ENCODE assay signal across 10 mouse cellular contexts in the genomic region with DNA sequence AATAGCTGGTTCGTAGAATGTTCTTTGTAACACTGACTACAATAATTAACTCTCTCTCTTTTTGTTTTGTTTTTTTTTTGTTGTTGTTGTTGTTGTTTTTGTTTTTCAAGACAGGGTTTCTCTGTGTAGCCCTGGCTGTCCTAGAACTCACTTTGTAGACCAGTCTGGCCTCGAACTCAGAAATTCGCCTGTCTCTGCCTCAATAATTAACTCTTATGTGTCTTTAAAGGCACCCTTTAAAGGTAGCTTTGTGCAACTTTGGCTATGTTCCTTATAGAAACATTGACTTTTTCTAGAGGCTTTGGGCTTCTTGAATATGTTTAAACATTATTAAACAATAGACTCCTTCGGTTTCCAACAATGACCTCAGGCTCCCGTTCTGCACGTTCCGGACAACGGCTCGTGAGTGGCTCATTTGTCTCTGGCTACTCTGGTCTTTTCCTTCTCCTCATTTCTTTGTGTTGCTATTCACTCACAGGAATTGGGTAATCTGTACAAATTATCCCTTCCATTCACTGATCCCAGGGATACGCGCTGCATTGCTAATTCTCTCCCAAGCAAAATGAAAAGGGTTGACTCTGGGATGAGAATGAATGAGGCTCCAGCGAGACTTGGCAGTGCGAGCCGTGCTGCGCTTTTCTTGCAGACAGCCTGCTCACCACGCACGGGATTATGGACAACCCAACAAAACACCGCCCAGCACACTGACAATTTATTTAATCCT.
DNase-seq lines count a peak whose midpoint lies in the region; ATAC-seq and TF ChIP-seq lines count a peak whose summit lies in the region.
"Had no signal": no experiment of that assay in that cellular context is flagged by ENCODE, and none has a peak within 500 bp of the region (broad histone marks: within the 10 kb centered on the region; RNA-seq: fewer than 3 reads in every experiment).

No protein-coding gene starts in this region.

- H3K4me1 ChIP-seq in forebrain, postnatal 0 days (ENCODE audit: insufficient read depth), result no peaks in the 10 kb centered on the region; the same call in 1 of the 2 replicates
- H3K4me1 ChIP-seq: lung, embryonic 15.5 days had no signal

- H3K36me3 ChIP-seq in forebrain, postnatal 0 days (ENCODE audit: insufficient read depth), result no peaks in the 10 kb centered on the region
- H3K36me3 ChIP-seq: lung, embryonic 15.5 days had no signal

- no peaks in the 10 kb centered on the region for H3K27me3 ChIP-seq in forebrain, postnatal 0 days (ENCODE audit: insufficient read depth, low read length)
- H3K27me3 ChIP-seq: lung, embryonic 15.5 days had no signal

- H3K9ac ChIP-seq in forebrain, postnatal 0 days, result peak overlapping the region; percentile 19; the same call in 1 of the 2 replicates
- H3K9ac ChIP-seq: lung, embryonic 15.5 days had no signal

- TF ChIP-seq CTCF in forebrain, postnatal 0 days (IDR thresholded peaks at IDR 0.05; ENCODE audit: low read depth), result no peak

- DNase-seq in cerebellum, postnatal 4 days (ENCODE audit: low spot score in 2 of 2), result peak; percentile 21 to 34
- DNase-seq in forebrain, postnatal 0 days, result peak; percentile 81
- DNase-seq in left cerebral cortex, adult 11 months (ENCODE audit: low spot score), result peak; percentile 17
- peak; percentile 57 for DNase-seq in retina, embryonic 14.5 days (ENCODE audit: low spot score)
- no peak for DNase-seq in kidney, postnatal 10 days
- DNase-seq in thymus, postnatal 25 days, result no peak
- no peak for DNase-seq in adrenal gland, postnatal 4 days (ENCODE audit: low spot score in 2 of 2)
- no peak for DNase-seq in ovary, postnatal 36 days (ENCODE audit: low spot score)

- WGBS in forebrain, postnatal 0 days, result 11% methylated on average over 18 of the region's 18 CpGs

- H3K4me3 ChIP-seq in forebrain, postnatal 0 days (ENCODE audit: low read depth, low read length), result peak overlapping the region; percentile 20
- H3K4me3 ChIP-seq: lung, embryonic 15.5 days had no signal

- no peaks in the 10 kb centered on the region for H3K9me3 ChIP-seq in forebrain, postnatal 0 days (ENCODE audit: low read length)
- H3K9me3 ChIP-seq: lung, embryonic 15.5 days had no signal

- peak overlapping the region; percentile 16; the same call in 1 of the 2 replicates for H3K27ac ChIP-seq in forebrain, postnatal 0 days (ENCODE audit: low read depth, low read length)
- H3K27ac ChIP-seq: lung, embryonic 15.5 days had no signal

- H3K4me2 ChIP-seq in forebrain, postnatal 0 days (ENCODE audit: low read depth), result peak overlapping the region; percentile 44
- H3K4me2 ChIP-seq: heart, embryonic 11.5 days; lung, embryonic 15.5 days had no signal

- peak; percentile 94 for ATAC-seq in forebrain, postnatal 0 days

Comparison
In these comparisons a context has a peak if more than half of its experiments do, and no peak if none do; other contexts are left out.
1. DNase-seq: peak in cerebellum, postnatal 4 days (2 of 2), forebrain, postnatal 0 days (single experiment), left cerebral cortex, adult 11 months (single experiment) and retina, embryonic 14.5 days (single experiment); none in kidney, postnatal 10 days (single experiment), thymus, postnatal 25 days (single experiment), adrenal gland, postnatal 4 days (0 of 2) and ovary, postnatal 36 days (single experiment).